Mouse (Mus musculus): ENCODE measurements around the gene Anks1. TPM values are rescaled to one million over a fixed set of nuclear protein-coding genes. Genes with fewer than 3 reads are reported as not detected.

Gene Anks1
- polyA plus RNA-seq, 1 experiment = 74.2 TPM

- 89% methylated on average over 6 of the region's 6 CpGs for WGBS
- H3K4me1 ChIP-seq (ENCODE audit: control insufficient read depth, insufficient read depth, low read length) = no peaks in the 10 kb centered on the region
- no peak overlapping the region for H3K27ac ChIP-seq (ENCODE audit: insufficient read depth, low read length)
- no peak for TF ChIP-seq CTCF (IDR thresholded peaks at IDR 0.05; ENCODE audit: borderline replicate concordance, insufficient read depth, low read depth, low read length)
- no peak for TF ChIP-seq POLR2A (IDR thresholded peaks at IDR 0.05; ENCODE audit: borderline replicate concordance, insufficient read depth, low read length)
- DNase-seq = no peak
- no peak overlapping the region for H3K4me3 ChIP-seq (replicated peaks; ENCODE audit: insufficient read depth, low read depth, low read length)
- H3K27me3 ChIP-seq (ENCODE audit: control insufficient read depth, insufficient read depth, low read length) = no peaks in the 10 kb centered on the region
Observed at GRCm38 (mm10) chr17:28088718-28089117, 179.6 kb downstream of the Anks1 start.

DNA sequence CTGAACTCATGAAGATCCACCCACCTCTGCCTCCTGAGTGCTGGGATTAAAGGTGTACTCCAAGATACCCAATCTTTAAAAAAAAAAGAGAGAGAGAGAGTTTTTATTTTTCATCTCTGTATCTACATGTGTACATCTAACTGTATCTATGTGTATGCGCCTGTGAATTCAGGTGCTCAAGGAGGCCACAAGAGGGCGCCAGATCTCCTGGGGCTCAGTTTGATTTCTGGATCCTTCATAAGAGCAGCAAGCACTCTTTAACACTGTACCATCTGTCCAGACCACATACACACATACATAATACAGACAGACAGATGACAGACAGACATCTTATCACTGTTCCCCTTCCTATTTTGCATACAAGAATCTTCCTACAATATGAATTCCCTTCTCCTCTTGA is 183.2 kb downstream of the Anks1 start:
- 95% methylated on average over 2 of the region's 2 CpGs for WGBS
- no peak for DNase-seq
- TF ChIP-seq POLR2A (IDR thresholded peaks at IDR 0.05; ENCODE audit: borderline replicate concordance, insufficient read depth, low read length) (no peak), CTCF (IDR thresholded peaks at IDR 0.05; ENCODE audit: borderline replicate concordance, insufficient read depth, low read depth, low read length) (no peak)
- H3K27me3 ChIP-seq (ENCODE audit: control insufficient read depth, insufficient read depth, low read length) = no peaks in the 10 kb centered on the region
- no peaks in the 10 kb centered on the region for H3K4me1 ChIP-seq (ENCODE audit: control insufficient read depth, insufficient read depth, low read length)
- no peak overlapping the region for H3K27ac ChIP-seq (ENCODE audit: insufficient read depth, low read length)
- no peak overlapping the region for H3K4me3 ChIP-seq (replicated peaks; ENCODE audit: insufficient read depth, low read depth, low read length)

DNA sequence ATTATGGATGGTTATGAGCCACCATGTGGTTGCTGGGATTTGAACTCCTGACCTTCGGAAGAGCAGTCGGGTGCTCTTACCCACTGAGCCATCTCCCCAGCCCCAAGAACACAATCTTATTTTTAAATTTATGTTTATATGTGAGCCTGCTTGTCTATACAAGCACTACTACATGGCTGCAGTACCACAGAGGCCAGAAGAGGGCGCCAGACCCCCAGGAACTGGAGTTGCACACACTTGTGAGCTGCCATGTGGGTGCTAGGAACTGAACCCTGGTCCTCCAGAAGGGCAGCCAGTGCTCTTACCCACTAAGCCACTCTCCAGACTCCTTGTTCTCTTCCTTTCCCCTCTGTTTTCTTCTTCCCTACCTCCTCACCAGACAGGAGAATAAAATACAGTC is 184.7 kb downstream of the Anks1 start:
- no peak for TF ChIP-seq POLR2A (IDR thresholded peaks at IDR 0.05; ENCODE audit: borderline replicate concordance, insufficient read depth, low read length)
- peak; percentile 11; the same call in 1 of the 2 replicates for TF ChIP-seq CTCF (IDR thresholded peaks at IDR 0.05; ENCODE audit: borderline replicate concordance, insufficient read depth, low read depth, low read length)
- no peaks in the 10 kb centered on the region for H3K27me3 ChIP-seq (ENCODE audit: control insufficient read depth, insufficient read depth, low read length)

GRCm38 (mm10) chr17:28096418-28096817 is 187.3 kb downstream of the Anks1 start:
- DNase-seq = no peak
- no peak for TF ChIP-seq CTCF (IDR thresholded peaks at IDR 0.05; ENCODE audit: borderline replicate concordance, insufficient read depth, low read depth, low read length)
- no peak for TF ChIP-seq POLR2A (IDR thresholded peaks at IDR 0.05; ENCODE audit: borderline replicate concordance, insufficient read depth, low read length)
- WGBS = 68% methylated on average over 10 of the region's 10 CpGs
- Histone ChIP-seq H3K4me1 (ENCODE audit: control insufficient read depth, insufficient read depth, low read length) (no peaks in the 10 kb centered on the region), H3K27me3 (ENCODE audit: control insufficient read depth, insufficient read depth, low read length) (no peaks in the 10 kb centered on the region), H3K4me3 (replicated peaks; ENCODE audit: insufficient read depth, low read depth, low read length) (no peak overlapping the region), H3K27ac (ENCODE audit: insufficient read depth, low read length) (no peak overlapping the region)

More for the DNA sequence above, 184.7 kb downstream of the Anks1 start:
- H3K4me3 ChIP-seq (replicated peaks; ENCODE audit: insufficient read depth, low read depth, low read length) = no peak overlapping the region
- H3K27ac ChIP-seq (ENCODE audit: insufficient read depth, low read length) = no peak overlapping the region
- no peak for DNase-seq
- H3K4me1 ChIP-seq (ENCODE audit: control insufficient read depth, insufficient read depth, low read length) = no peaks in the 10 kb centered on the region
- WGBS = 83% methylated on average over 3 of the region's 3 CpGs

GRCm38 (mm10) chr17:28097308-28097707 is 188.2 kb downstream of the Anks1 start:
- Histone ChIP-seq H3K27ac (ENCODE audit: insufficient read depth, low read length) (no peak overlapping the region), H3K27me3 (ENCODE audit: control insufficient read depth, insufficient read depth, low read length) (no peaks in the 10 kb centered on the region), H3K4me1 (ENCODE audit: control insufficient read depth, insufficient read depth, low read length) (no peaks in the 10 kb centered on the region), H3K4me3 (replicated peaks; ENCODE audit: insufficient read depth, low read depth, low read length) (no peak overlapping the region)
- DNase-seq = no peak
- WGBS = 94% methylated on average over 13 of the region's 13 CpGs
- TF ChIP-seq POLR2A (IDR thresholded peaks at IDR 0.05; ENCODE audit: borderline replicate concordance, insufficient read depth, low read length) (no peak), CTCF (IDR thresholded peaks at IDR 0.05; ENCODE audit: borderline replicate concordance, insufficient read depth, low read depth, low read length) (no peak)

DNA sequence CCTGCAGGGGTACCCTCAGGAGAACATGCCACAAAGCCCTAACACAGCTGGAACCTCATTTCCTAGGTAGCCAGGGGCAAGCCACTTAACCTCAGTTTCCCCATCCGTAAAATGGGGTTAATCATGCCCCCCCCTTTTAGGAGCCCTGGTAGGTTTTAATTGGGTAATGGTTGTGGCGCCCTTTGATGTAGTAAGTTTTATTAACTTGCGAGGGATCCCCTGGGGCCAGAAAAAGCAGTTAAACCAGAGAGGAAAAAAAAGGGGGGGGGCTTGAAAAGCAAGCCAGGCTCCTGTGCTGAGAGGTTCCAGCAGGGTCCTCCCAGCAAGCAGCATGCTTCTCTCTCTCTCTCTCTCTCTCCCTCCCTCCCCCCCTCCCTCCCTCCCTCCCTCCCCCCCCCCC is 190.0 kb downstream of the Anks1 start:
- Histone ChIP-seq H3K27ac (ENCODE audit: insufficient read depth, low read length) (no peak overlapping the region), H3K27me3 (ENCODE audit: control insufficient read depth, insufficient read depth, low read length) (no peaks in the 10 kb centered on the region)
- 62% methylated on average over 3 of the region's 3 CpGs for WGBS

DNA sequence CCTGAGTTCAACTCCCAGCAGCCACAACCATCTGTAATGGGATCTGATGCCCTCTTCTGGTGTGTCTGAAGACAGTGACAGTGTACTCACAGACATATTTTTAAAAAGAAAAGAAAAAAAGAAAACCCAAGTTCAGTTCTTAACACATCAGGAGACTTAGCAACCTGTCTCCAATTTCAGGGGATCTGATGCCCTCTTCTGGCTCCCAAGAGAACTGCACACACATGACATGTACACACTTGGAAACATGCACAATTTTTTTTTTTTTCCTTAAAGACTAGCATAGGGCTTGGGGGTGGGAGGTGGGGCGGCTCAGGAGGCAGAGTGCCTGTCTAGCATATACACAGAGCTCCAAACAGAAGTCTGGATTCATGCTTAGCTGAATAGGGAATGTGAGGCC is 191.6 kb downstream of the Anks1 start:
- Histone ChIP-seq H3K4me1 (ENCODE audit: control insufficient read depth, insufficient read depth, low read length) (no peaks in the 10 kb centered on the region), H3K27ac (ENCODE audit: insufficient read depth, low read length) (no peak overlapping the region), H3K4me3 (replicated peaks; ENCODE audit: insufficient read depth, low read depth, low read length) (no peak overlapping the region), H3K27me3 (ENCODE audit: control insufficient read depth, insufficient read depth, low read length) (no peaks in the 10 kb centered on the region)
- TF ChIP-seq CTCF (IDR thresholded peaks at IDR 0.05; ENCODE audit: borderline replicate concordance, insufficient read depth, low read depth, low read length) = no peak
- TF ChIP-seq POLR2A (IDR thresholded peaks at IDR 0.05; ENCODE audit: borderline replicate concordance, insufficient read depth, low read length) = no peak
- WGBS = 89% methylated on average over 1 of the region's 1 CpGs
- no peak for DNase-seq

More for the DNA sequence above, 190.0 kb downstream of the Anks1 start:
- H3K4me1 ChIP-seq (ENCODE audit: control insufficient read depth, insufficient read depth, low read length) = no peaks in the 10 kb centered on the region
- H3K4me3 ChIP-seq (replicated peaks; ENCODE audit: insufficient read depth, low read depth, low read length) = no peak overlapping the region
- DNase-seq = no peak
- no peak for TF ChIP-seq CTCF (IDR thresholded peaks at IDR 0.05; ENCODE audit: borderline replicate concordance, insufficient read depth, low read depth, low read length)
- TF ChIP-seq POLR2A (IDR thresholded peaks at IDR 0.05; ENCODE audit: borderline replicate concordance, insufficient read depth, low read length) = no peak

- DNase-seq = no peak
- WGBS = 62% methylated on average over 12 of the region's 12 CpGs
- TF ChIP-seq CTCF (IDR thresholded peaks at IDR 0.05; ENCODE audit: borderline replicate concordance, insufficient read depth, low read depth, low read length) (no peak), POLR2A (IDR thresholded peaks at IDR 0.05; ENCODE audit: borderline replicate concordance, insufficient read depth, low read length) (no peak)
- Histone ChIP-seq H3K4me3 (replicated peaks; ENCODE audit: insufficient read depth, low read depth, low read length) (no peak overlapping the region), H3K4me1 (ENCODE audit: control insufficient read depth, insufficient read depth, low read length) (no peaks in the 10 kb centered on the region), H3K27me3 (ENCODE audit: control insufficient read depth, insufficient read depth, low read length) (no peaks in the 10 kb centered on the region), H3K27ac (ENCODE audit: insufficient read depth, low read length) (no peak overlapping the region)
Observed at GRCm38 (mm10) chr17:28101284-28101887, 192.3 kb downstream of the Anks1 start.
